Mouse (Mus musculus) neural tube, embryonic 11.5 days (tissue): ENCODE results near the gene Zbtb46. TPM values are rescaled to one million over a fixed set of nuclear protein-coding genes. Genes with fewer than 3 reads are reported as not detected.

ENCODE experiments used
- ATAC-seq: fragments of 200-750 bp; cut with Nextera tagmentation; 2 replicates; pipeline ENCODE4 v1.8.0; 2017; ENCODE audit warnings: moderate number of reproducible peaks, mild to moderate bottlenecking, moderate TSS enrichment, moderate library complexity; ENCODE audit not compliant: insufficient read depth, low FRiP score, low TSS enrichment
- DNase-seq: peaks from one replicate; pipeline ENCODE4 v3.0.0-alpha.2; 2015; ENCODE audit warnings: low spot score
- H3K27ac ChIP-seq: fragments of 300-500 bp; sonication (generic); 2 replicates; pipeline ENCODE4 v1.5.1; 2014; ENCODE audit warnings: low read depth, mild to moderate bottlenecking, low read length
- H3K27me3 ChIP-seq: fragments of 300-500 bp; sonication (generic); 2 replicates; pipeline ENCODE4 v1.6.1; 2014; ENCODE audit warnings: mild to moderate bottlenecking, low read length, mixed read lengths; ENCODE audit not compliant: control insufficient read depth, insufficient read depth
- H3K36me3 ChIP-seq: fragments of 300-500 bp; sonication (generic); 2 replicates; pipeline ENCODE4 v1.6.1; 2014; ENCODE audit warnings: mild to moderate bottlenecking, low read length, moderate library complexity, mixed read lengths; ENCODE audit not compliant: control insufficient read depth, insufficient read depth
- H3K4me1 ChIP-seq: fragments of 300-500 bp; sonication (generic); 2 replicates; pipeline ENCODE4 v1.6.1; 2014; ENCODE audit warnings: low read length, mixed read lengths; ENCODE audit not compliant: control insufficient read depth, insufficient read depth
- H3K4me2 ChIP-seq: fragments of 300-500 bp; sonication (generic); 2 replicates; pipeline ENCODE4 v1.6.1; 2014; ENCODE audit warnings: low read depth, mild to moderate bottlenecking, moderate library complexity
- H3K4me3 ChIP-seq: fragments of 300-500 bp; sonication (generic); 2 replicates; pipeline ENCODE4 v1.5.1; 2014; ENCODE audit warnings: low read depth, low read length
- H3K9ac ChIP-seq: fragments of 300-500 bp; sonication (generic); 2 replicates; pipeline ENCODE4 v1.6.1; 2014; ENCODE audit warnings: mild to moderate bottlenecking, low read length
- H3K9me3 ChIP-seq: fragments of 300-500 bp; sonication (generic); 2 replicates; pipeline ENCODE4 v1.6.1; 2016; ENCODE audit warnings: low read length; ENCODE audit not compliant: control insufficient read depth
- WGBS: fragments of 180-500 bp; shearing (Covaris S2); extraction: QIAGEN DNeasy Blood & Tissue Kit; methylation state at CpG from one replicate; pipeline ENCODE4 v1.1.7; 2014; 5-methylcytosine and 5-hydroxymethylcytosine counted together
- polyA plus RNA-seq: library from polyadenylated mRNA; unstranded; fragments of >200 nt; fragmentation: Nextera tagmentation; extraction: Ambion mirVana; gene quantifications from 2 replicates; pipeline ENCODE4 v1.2.1, GENCODE M21; 2014

Zbtb46 gene
- polyA plus RNA-seq, 1 experiment from 2014 or later = 20.2 TPM

GRCm38 (mm10) chr2:181458411-181459152 is 644 bp downstream of the Zbtb46 start:
- peak; percentile 46 for DNase-seq
- no peak; the same call in none of the 2 replicates for ATAC-seq

GRCm38 (mm10) chr2:181457831-181458230 is 1.4 kb downstream of the Zbtb46 start:
- Histone ChIP-seq H3K27me3 (no peaks in the 10 kb centered on the region), H3K9ac (no peak overlapping the region), H3K4me2 (peak overlapping the region; percentile 99), H3K9me3 (no peaks in the 10 kb centered on the region), H3K4me3 (peak overlapping the region; percentile 97), H3K27ac (no peak overlapping the region), H3K4me1 (peaks cover 7% of the 10 kb centered on the region), H3K36me3 (no peaks in the 10 kb centered on the region)
- 4% methylated on average over 15 of the region's 15 CpGs for WGBS
- no peak for ATAC-seq
- no peak for DNase-seq

More at GRCm38 (mm10) chr2:181458411-181459152, 644 bp downstream of the Zbtb46 start:
- Histone ChIP-seq H3K9ac (peak overlapping the region; percentile 86), H3K4me3 (peak overlapping the region; percentile 97), H3K27me3 (no peaks in the 10 kb centered on the region), H3K27ac (peak overlapping the region; percentile 82), H3K4me1 (peaks cover 7% of the 10 kb centered on the region), H3K9me3 (no peaks in the 10 kb centered on the region), H3K4me2 (peak overlapping the region; percentile 99), H3K36me3 (no peaks in the 10 kb centered on the region)
- 1% methylated on average over 65 of the region's 72 CpGs for WGBS

GRCm38 (mm10) chr2:181455899-181456298 is 3.3 kb downstream of the Zbtb46 start:
- no peak overlapping the region for H3K9ac ChIP-seq
- H3K4me3 ChIP-seq = no peak overlapping the region
- DNase-seq (no peak), ATAC-seq (no peak)
- H3K4me1 ChIP-seq = peaks cover 7% of the 10 kb centered on the region
- H3K4me2 ChIP-seq = no peak overlapping the region
- no peaks in the 10 kb centered on the region for H3K27me3 ChIP-seq
- no peak overlapping the region for H3K27ac ChIP-seq
- H3K36me3 ChIP-seq = no peaks in the 10 kb centered on the region
- WGBS = 78% methylated on average over 2 of the region's 2 CpGs
- no peaks in the 10 kb centered on the region for H3K9me3 ChIP-seq

- no peak for DNase-seq
- no peak overlapping the region for H3K27ac ChIP-seq
- H3K4me3 ChIP-seq = no peak overlapping the region
- no peaks in the 10 kb centered on the region for H3K9me3 ChIP-seq
- H3K9ac ChIP-seq = no peak overlapping the region
- H3K4me2 ChIP-seq = no peak overlapping the region
- 32% methylated on average over 1 of the region's 1 CpGs for WGBS
- no peaks in the 10 kb centered on the region for H3K36me3 ChIP-seq
- no peaks in the 10 kb centered on the region for H3K27me3 ChIP-seq
- ATAC-seq = no peak
- H3K4me1 ChIP-seq = peaks cover 2% of the 10 kb centered on the region; the same call in 1 of the 2 replicates
Observed at GRCm38 (mm10) chr2:181453274-181453673, 6.0 kb downstream of the Zbtb46 start.

- H3K4me2 ChIP-seq = no peak overlapping the region
- DNase-seq (no peak), ATAC-seq (no peak)
- H3K9ac ChIP-seq = no peak overlapping the region
- WGBS = 80% methylated on average over 4 of the region's 4 CpGs
- H3K9me3 ChIP-seq = no peaks in the 10 kb centered on the region
- H3K27ac ChIP-seq = no peak overlapping the region
- no peaks in the 10 kb centered on the region for H3K27me3 ChIP-seq
- H3K4me1 ChIP-seq = no peaks in the 10 kb centered on the region
- H3K4me3 ChIP-seq = no peak overlapping the region
- H3K36me3 ChIP-seq = no peaks in the 10 kb centered on the region
Observed at GRCm38 (mm10) chr2:181452181-181452580, 7.0 kb downstream of the Zbtb46 start.

GRCm38 (mm10) chr2:181443016-181443415 is 16.2 kb downstream of the Zbtb46 start:
- Histone ChIP-seq H3K9me3 (no peaks in the 10 kb centered on the region), H3K9ac (no peak overlapping the region), H3K4me3 (no peak overlapping the region), H3K4me2 (no peak overlapping the region), H3K36me3 (no peaks in the 10 kb centered on the region), H3K27ac (no peak overlapping the region), H3K4me1 (no peaks in the 10 kb centered on the region), H3K27me3 (no peaks in the 10 kb centered on the region)
- DNase-seq = no peak
- 93% methylated on average over 2 of the region's 2 CpGs for WGBS
- ATAC-seq = no peak

- Histone ChIP-seq H3K36me3 (no peaks in the 10 kb centered on the region), H3K27ac (no peak overlapping the region), H3K4me1 (no peaks in the 10 kb centered on the region; the same call in 1 of the 2 replicates), H3K4me3 (no peak overlapping the region), H3K4me2 (no peak overlapping the region), H3K27me3 (no peaks in the 10 kb centered on the region), H3K9ac (no peak overlapping the region), H3K9me3 (no peaks in the 10 kb centered on the region)
- DNase-seq = no peak
- ATAC-seq = no peak
- 90% methylated on average over 4 of the region's 4 CpGs for WGBS
Observed at GRCm38 (mm10) chr2:181438176-181438575, 21.1 kb downstream of the Zbtb46 start.

- H3K4me2 ChIP-seq = no peak overlapping the region
- H3K9ac ChIP-seq = no peak overlapping the region
- H3K4me1 ChIP-seq = no peaks in the 10 kb centered on the region; the same call in 1 of the 2 replicates
- no peaks in the 10 kb centered on the region for H3K27me3 ChIP-seq
- no peak for ATAC-seq
- WGBS = 84% methylated on average over 2 of the region's 2 CpGs
- no peak for DNase-seq
- H3K4me3 ChIP-seq = no peak overlapping the region
- no peaks in the 10 kb centered on the region for H3K36me3 ChIP-seq
- no peaks in the 10 kb centered on the region for H3K9me3 ChIP-seq
- H3K27ac ChIP-seq = no peak overlapping the region
Observed at GRCm38 (mm10) chr2:181436246-181436645, 23.0 kb downstream of the Zbtb46 start.

GRCm38 (mm10) chr2:181423834-181424233 is 35.4 kb downstream of the Zbtb46 start:
- Histone ChIP-seq H3K4me3 (no peak overlapping the region), H3K4me2 (no peak overlapping the region), H3K9ac (no peak overlapping the region), H3K27me3 (no peaks in the 10 kb centered on the region), H3K27ac (no peak overlapping the region), H3K36me3 (peaks cover 3% of the 10 kb centered on the region; the same call in 1 of the 2 replicates), H3K9me3 (no peaks in the 10 kb centered on the region), H3K4me1 (no peaks in the 10 kb centered on the region)
- WGBS = 96% methylated on average over 9 of the region's 9 CpGs
- ATAC-seq (no peak), DNase-seq (no peak)
